Mouse (Mus musculus) liver, adult 2 months (tissue): Measurements from ENCODE around the gene 4933416C03Rik.

Experiments
- CTCF ChIP-seq: fragments of 200-500 bp; IDR thresholded peaks from 2 replicates; pipeline ENCODE4 v1.5.1; 2011; ENCODE audit warnings: low read depth, low read length, control low read depth
- POLR2A ChIP-seq: fragments of 200-500 bp; IDR thresholded peaks from 2 replicates; pipeline ENCODE4 v1.6.1; 2011; ENCODE audit warnings: low read length, control low read depth; ENCODE audit not compliant: insufficient read depth; ENCODE audit errors: extremely low read depth

DNA sequence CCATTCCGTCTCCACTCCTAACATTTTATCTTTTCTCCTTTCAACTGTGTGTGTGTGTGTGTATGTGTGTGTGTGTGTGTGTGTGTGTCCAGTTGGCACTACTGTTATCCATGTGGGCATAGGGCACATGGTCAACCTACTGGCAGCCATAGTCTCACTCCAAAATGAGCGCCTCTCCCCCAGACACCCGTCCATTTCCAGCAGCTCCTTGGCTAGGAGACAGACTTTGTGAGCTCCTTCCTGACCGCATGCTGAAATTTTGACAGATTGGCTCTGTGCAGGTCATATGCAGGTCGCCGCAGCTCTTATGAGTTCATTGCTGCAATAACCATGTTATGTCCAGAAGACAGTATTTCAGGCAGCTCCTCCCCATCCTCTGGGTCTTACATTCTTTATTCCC is 32.9 kb downstream of the 4933416C03Rik start:
- TF ChIP-seq CTCF (no peak), POLR2A (no peak)
